Mouse (Mus musculus): Measurements from ENCODE around the gene Hyal2.
"Not testable (repeated sequence)": the region's sequence is repeated elsewhere in the genome, so short reads cannot be mapped to it uniquely, and the experiment has no call there.

Hyal2 gene

DNA sequence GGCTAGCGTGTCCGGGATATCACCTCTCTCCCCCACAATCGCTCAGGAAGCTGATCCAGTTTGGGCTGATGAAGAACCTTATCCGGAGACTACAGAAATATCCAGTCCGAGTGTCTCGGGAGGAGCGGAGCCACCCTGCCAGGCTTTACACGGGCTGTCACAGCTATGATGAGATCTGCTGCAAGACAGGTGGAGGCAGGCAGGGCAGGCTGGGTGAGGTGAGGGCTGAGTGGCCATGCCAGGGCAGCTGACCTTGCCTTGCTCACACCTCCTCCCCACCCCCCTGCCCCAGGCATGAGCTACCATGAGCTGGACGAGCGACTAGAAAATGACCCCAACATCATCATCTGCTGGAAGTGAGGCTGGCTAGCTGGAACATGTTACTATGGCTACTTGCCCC, 22.5 kb upstream of the Hyal2 start:
- ATAC-seq (ENCODE audit: insufficient number of reproducible peaks, low FRiP score, low TSS enrichment): no peak

DNA sequence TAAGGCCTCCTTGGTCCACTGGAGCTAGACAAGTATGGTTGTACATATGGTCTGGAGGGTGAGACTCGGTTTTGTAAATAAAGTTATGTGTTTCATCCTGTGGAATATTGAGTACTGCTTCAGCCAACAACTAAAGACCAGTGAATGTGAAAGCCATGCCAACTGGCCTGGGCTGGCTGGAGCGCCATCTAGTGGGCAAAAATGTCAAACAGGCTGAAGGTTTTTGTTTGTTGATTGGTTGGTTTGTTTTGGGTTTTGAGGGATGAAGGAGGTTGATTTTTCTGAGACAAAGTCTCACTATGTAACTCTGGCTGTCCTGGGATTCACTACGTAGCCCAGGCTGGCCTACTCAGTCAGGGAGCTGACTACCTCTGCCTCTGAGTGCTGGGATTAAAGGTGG, 22.1 kb upstream of the Hyal2 start:
- no peak for ATAC-seq (ENCODE audit: insufficient number of reproducible peaks, low FRiP score, low TSS enrichment)

DNA sequence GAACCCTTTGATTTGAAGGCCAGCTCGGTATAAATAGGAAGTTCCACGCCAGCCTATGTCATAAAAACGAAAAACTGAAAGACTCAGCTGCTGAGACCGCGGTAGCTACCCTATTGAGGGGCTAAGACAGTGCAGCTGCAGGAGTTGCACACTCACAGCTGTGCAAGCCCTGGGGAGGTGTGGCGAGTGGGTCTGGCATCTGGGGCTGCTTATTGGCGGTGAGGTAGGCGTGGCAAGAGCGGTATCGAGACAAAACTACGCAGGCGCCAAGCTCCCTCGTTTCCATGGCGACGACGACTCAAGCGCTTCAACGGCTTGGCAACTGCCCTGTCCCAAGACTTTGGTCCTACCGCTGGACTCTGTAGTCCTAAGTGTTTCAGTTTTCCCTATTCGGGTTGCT, 20.7 kb upstream of the Hyal2 start, which contains the start of gene Zmynd10:
Gene Zmynd10, plus strand, starts transcription at position 273 of the 400 bp plus-strand sequence.
- no peak for ATAC-seq (ENCODE audit: insufficient number of reproducible peaks, low FRiP score, low TSS enrichment)

- ATAC-seq (ENCODE audit: insufficient number of reproducible peaks, low FRiP score, low TSS enrichment): no peak
Observed at GRCm38 (mm10) chr9:107547957-107548356, 19.8 kb upstream of the Hyal2 start.

- ATAC-seq (ENCODE audit: insufficient number of reproducible peaks, low FRiP score, low TSS enrichment): no peak
Observed at GRCm38 (mm10) chr9:107548820-107549219, 18.9 kb upstream of the Hyal2 start.

DNA sequence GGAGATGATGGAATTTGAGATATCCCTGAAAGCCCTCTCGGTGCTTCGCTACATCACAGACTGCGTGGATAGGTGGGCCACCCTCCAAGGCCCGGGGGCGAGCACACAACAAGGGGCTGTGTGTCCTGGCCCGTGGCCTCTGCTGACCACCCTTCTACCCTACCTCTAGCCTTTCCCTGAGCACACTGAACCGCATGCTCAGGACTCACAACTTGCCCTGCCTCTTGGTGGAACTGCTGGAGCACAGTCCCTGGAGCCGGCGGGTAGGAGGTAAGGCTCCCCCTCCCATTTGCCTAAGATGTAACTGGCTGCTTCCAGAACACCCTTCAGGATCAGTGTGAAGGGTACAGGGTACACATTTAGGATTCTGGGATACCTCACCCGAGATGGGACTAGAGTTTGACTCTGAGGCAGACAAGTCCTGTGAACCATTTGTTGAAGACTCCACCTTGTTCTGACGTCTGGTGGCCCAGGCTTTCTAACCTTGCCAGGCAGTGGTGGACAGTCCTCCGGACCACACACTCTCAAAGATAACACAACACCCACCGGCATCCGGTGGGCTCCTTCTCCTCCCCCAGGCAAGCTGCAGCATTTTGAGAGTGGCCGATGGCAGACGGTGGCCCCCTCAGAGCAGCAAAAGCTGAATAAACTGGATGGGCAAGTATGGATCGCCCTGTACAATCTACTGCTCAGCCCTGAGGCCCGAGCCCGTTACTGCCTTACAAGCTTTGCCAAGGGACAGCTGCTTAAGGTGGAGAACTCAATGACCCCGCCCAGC, 18.3 kb upstream of the Hyal2 start:
- ATAC-seq (ENCODE audit: insufficient number of reproducible peaks, low FRiP score, low TSS enrichment): no peak

DNA sequence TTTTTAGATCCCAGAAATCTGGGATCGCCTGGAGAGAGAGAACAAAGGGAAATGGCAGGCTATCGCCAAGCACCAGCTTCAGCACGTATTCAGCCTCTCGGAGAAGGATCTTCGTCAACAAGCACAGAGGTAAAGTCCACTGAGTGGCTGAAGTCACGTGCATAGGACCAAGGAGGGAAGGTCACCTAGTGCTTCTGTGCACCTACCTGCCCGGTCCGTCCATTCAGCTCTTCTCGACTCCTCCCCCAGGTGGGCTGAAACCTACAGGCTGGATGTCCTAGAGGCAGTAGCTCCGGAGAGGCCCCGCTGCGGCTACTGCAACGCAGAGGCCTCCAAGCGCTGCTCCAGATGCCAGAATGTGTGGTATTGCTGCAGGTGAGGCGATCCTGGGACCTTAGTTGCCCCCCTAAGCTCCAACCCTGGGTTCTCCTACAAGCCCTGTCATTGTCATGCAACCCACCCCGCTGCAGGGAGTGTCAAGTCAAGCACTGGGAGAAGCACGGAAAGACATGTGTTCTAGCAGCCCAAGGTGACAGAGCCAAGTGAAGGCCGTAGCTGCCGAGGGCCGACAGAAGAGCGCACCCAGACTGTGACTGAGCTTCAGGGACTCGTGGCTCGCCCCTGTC, 17.1 kb upstream of the Hyal2 start:
- ATAC-seq (ENCODE audit: insufficient number of reproducible peaks, low FRiP score, low TSS enrichment): no peak

DNA sequence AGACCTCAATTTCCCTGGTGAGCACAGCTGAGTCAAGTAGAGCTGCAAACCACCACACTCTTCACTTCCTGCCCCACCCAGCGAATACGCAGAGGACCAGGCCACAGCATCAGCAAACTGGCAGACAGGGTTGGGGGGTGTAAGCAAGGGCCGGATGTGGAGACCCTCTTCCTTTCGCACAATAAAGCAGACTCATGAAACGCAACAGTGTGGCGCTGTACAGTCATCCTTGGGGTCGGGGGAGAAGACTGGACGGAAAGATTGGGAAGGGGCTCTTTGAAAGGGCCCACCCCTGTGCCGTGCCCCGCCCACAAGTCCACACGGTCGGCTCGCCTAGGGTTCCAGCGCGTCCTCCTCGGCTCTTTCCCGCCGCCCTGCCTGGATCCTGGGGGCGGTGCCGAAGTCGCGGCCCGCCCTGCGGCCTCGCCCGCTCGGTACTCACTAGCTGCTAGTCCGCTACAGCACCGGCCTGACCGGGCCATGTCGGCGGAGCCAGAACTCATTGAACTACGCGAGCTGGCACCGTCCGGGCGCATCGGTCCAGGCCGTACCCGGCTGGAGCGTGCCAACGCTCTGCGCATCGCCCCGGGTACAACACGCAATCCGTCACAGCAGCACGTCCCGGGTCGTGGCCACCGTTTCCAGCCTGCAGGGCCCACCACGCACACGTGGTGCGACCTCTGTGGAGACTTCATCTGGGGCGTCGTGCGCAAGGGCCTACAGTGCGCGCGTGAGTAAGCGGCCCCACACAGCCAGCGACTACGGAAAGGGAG, 16.4 kb upstream of the Hyal2 start, which contains the start of gene Rassf1:
Gene Rassf1, plus strand, starts transcription at position 439 of the 773 bp plus-strand sequence.
- ATAC-seq (ENCODE audit: insufficient number of reproducible peaks, low FRiP score, low TSS enrichment): no peak

- ATAC-seq (ENCODE audit: insufficient number of reproducible peaks, low FRiP score, low TSS enrichment): no peak
Observed at GRCm38 (mm10) chr9:107551890-107552355, 15.8 kb upstream of the Hyal2 start.

DNA sequence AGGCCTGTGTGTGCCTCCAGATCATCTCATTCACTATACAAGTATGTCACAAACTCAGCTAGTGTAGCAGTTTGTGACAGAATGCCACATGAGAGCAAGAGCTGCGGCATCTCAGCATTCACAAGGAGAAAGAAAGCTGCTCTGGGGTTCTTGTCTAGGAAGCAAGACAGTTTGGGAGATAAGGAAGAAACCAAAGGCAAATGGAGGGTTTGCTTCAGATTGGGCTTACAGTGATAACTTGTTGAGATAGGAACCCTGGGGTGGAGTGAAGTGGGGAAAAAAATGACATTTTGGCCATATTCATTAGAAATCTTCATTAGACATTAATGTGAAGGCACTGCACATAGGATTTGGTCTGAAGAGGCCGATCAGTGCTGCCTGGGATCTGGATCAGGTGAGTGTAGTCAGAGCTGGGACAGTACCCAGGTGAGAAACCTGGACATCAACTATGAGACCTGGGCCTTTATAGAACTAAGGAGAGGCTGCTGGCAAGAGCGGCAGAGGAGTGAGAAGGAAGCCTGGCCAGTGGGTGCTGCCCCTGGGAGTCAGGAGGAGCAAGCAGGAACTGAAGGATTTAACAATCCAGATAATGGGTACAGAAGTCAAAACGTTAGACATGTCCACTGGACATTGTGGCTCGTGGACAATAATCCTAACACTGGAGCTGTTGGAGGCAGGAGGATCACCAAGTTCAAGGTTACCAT, 14.9 kb upstream of the Hyal2 start:
- ATAC-seq (ENCODE audit: insufficient number of reproducible peaks, low FRiP score, low TSS enrichment): no peak

- ATAC-seq (ENCODE audit: insufficient number of reproducible peaks, low FRiP score, low TSS enrichment): peak; percentile 9; the same call in 1 of the 2 replicates
Observed at GRCm38 (mm10) chr9:107553541-107554318, 14.0 kb upstream of the Hyal2 start.

DNA sequence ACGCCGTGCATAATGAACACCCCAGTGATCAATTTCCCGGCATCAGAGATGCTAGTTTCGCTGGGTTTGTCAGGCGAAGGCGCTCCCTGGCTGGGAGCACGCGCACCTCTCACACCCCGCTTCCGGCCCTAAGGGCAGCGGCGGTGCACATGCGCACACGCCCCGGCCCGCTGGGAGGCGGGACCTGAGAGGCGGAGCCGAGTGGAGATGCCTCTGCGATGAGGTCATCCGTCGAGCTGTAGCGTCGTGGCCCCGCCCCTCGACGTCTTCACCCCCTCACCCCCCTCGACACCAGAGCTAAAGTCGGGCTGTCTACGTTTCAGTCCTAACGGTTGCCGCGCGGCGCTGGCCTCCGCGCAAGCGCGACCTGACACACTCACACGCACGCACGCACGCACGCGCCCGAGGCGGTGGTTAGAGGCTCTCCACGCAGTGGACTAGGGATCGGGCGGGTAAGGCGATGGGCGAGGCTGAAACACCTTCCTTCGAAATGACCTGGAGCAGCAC, 13.4 kb upstream of the Hyal2 start:
- peak; percentile 78 for ATAC-seq (ENCODE audit: insufficient number of reproducible peaks, low FRiP score, low TSS enrichment)

GRCm38 (mm10) chr9:107555031-107555457, 12.7 kb upstream of the Hyal2 start:
- ATAC-seq (ENCODE audit: insufficient number of reproducible peaks, low FRiP score, low TSS enrichment): peak; percentile 5; the same call in 1 of the 2 replicates

GRCm38 (mm10) chr9:107555701-107556100, 12.0 kb upstream of the Hyal2 start:
- ATAC-seq (ENCODE audit: insufficient number of reproducible peaks, low FRiP score, low TSS enrichment): no peak

GRCm38 (mm10) chr9:107556346-107556745, 11.4 kb upstream of the Hyal2 start:
- no peak for ATAC-seq (ENCODE audit: insufficient number of reproducible peaks, low FRiP score, low TSS enrichment)

- peak; percentile 96 for ATAC-seq (ENCODE audit: insufficient number of reproducible peaks, low FRiP score, low TSS enrichment)
Observed at GRCm38 (mm10) chr9:107563029-107563581, 4.6 kb upstream of the Hyal2 start, which contains the start of gene Tusc2. Gene Tusc2 (plus strand): TSS chr9:107563255.

- not testable (repeated sequence) for ATAC-seq (ENCODE audit: insufficient number of reproducible peaks, low FRiP score, low TSS enrichment)
Observed at GRCm38 (mm10) chr9:107565556-107565955, 2.2 kb upstream of the Hyal2 start.

DNA sequence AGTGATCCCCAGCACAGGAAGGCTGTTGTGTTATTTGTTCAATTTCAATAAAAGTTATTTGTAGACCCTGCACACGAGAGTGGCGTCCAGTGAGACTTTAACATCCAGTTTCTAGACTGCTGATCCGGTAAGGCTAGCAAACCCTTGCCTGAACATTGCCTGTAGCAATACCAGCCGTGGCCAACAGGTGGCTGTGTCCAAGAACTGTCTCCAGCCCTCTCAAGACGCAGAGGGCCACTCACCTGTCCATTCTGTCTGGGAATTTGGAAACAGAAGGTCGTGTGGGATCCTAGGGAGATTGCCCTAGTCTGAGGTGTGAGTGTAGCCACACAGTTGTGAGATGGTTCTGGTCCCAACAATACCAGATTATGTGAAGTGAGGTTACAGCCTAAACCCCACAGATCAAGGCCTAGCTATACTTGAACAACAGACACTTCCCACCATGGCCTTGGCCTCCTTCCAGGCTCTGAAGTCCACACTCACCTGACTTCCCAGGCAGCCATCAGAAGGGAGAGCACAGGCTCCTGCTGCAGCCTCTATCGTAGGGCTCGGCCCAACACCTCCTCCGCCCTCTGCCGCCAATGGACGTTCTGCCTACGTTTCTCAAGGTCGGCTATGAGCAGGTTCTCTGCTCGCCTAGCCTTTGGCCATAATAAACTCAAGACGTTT, 1.6 kb upstream of the Hyal2 start:
- ATAC-seq (ENCODE audit: insufficient number of reproducible peaks, low FRiP score, low TSS enrichment): no peak
